Mouse (Mus musculus) thymus, adult 18-20 months (tissue): ENCODE measurements around the gene Gm10570.

Experiments used
- DNase-seq, 2 experiments: peaks; one replicate each; pipeline ENCODE4 v3.0.0; 2022; ENCODE audit warnings: mixed read lengths in 2 of 2

Gm10570 gene

DNA sequence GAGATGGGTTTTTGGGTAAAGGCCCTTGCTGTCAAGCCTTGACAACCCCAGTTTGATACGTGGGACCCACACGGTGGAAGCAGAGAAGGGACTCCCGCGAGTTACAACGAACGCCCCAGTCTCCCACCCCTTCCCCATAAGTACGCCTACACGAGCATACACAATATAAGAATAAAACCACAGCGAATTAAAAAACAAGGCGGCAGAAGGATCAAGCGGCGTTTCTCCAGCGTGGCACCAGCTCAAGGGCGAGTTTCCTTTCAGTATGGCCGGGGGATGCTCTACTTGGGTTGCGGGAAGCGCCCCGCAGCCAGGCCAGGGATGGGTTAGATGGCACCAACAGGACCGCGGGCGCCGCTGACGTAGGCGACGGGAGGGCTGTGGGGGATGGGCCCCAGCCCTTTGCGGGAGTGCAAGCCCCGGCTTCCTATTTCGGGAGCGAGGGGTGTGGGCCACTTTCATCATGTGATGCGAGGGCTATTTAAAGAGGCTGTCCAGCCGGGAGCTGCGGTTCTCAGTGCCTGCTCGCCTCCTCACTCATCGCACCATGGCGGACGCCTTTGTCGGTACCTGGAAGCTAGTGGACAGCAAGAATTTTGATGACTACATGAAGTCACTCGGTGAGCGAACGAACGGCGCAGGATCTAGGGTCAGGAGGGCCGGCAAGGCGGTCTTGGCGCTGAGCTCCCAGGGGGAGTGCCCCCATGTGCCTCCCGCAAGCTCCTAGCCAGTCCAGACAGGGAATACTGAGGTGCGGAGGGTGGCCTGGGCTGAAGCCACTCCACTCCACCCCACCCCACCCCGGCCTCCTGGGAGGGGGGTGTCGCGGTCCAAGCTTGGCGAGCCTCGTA, at the start of gene Gm10570, which contains the start of gene Fabp3:
Gene Gm10570, minus strand, starts transcription at position 444 of the 851 bp plus-strand sequence.
Gene Fabp3, plus strand, starts transcription at position 365 of the 851 bp plus-strand sequence.
- no peak for DNase-seq

GRCm38 (mm10) chr4:130357946-130358345, 49.5 kb upstream of the Gm10570 start:
- DNase-seq: no peak

DNA sequence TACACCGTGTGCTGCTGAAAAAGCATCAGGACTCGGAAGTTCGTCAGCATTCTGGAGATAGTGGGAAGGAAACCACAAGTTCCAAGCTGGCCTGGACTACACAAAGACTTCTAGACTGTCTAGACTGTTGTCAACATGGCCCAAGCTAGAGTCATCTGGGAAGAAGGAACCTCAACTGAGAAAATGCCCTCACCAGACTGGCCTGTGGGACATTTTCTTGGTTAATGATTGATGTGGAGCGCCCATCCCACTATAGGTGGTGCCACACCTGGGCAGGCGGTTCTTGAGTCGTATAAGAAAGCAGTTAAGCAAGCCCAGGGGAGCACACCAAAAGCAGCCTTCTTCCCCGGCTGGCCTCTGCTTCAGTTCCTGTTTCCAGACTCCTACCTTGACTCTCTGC, 44.1 kb upstream of the Gm10570 start:
- DNase-seq: no peak

- DNase-seq: no peak
These were observed 42.4 kb upstream of the Gm10570 start for GRCm38 (mm10) chr4:130350690-130351422.

- DNase-seq: no peak
These were observed 41.2 kb upstream of the Gm10570 start for GRCm38 (mm10) chr4:130349666-130350065.

DNA sequence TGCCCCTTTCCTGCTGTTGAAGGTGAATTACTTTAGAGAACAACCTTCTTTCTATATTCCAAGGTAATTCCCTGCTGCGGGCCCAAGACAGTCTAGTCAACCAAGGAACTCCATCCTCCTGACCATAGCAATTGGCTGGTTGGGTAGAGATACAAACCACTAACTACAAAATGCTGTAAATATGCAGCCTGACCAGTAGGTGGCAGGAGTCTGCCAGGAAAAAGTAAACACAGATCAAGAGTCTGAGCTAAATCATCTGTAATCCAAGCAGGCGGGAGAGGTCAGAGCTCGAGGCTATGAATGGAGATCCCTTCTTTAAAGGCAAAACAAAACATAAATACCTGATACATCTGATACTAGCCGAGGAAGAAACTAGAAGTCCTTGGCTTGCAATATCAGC, 33.2 kb upstream of the Gm10570 start:
- DNase-seq: peak; percentile 4 to 8

DNA sequence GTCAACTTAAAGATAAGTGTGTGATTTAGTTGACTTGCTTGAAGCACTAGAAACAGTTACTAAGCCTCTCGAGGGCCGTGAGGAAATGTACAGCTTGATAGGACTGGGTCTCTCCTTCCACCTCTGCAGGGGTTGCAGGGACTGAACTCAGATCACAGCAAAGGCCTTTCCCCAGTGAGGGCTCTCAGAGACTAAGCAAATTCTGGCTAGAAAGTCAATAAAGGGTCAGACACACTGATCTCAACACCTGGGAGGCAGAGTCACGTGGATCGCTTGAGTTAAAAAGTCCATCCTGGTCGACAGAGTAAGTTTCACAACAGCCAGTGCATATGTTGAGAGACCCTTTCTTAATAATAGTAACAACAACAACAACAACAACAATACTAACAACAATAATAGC, 27.4 kb upstream of the Gm10570 start:
- no peak for DNase-seq

DNA sequence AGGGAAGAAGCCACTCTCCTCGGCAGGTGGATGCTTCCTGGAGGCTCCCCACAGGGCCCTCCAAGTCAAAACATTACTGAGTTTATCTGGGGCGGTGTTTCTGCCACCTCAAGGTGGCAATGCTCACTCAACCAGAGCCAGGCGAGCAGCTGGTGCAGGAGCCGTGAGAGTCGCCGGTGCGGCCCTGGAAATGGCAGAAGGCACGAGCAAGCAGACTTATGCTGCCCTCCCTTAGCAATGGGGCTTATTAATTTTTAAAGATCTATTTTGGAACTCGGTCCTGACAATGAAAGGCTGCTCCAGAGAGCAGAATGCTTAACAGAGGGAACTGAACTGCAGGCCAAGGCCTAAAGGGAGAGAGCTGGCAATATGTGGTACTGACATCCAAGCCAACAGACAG, 18.9 kb upstream of the Gm10570 start:
- DNase-seq: no peak

GRCm38 (mm10) chr4:130325446-130325845, 17.0 kb upstream of the Gm10570 start:
- no peak for DNase-seq

DNA sequence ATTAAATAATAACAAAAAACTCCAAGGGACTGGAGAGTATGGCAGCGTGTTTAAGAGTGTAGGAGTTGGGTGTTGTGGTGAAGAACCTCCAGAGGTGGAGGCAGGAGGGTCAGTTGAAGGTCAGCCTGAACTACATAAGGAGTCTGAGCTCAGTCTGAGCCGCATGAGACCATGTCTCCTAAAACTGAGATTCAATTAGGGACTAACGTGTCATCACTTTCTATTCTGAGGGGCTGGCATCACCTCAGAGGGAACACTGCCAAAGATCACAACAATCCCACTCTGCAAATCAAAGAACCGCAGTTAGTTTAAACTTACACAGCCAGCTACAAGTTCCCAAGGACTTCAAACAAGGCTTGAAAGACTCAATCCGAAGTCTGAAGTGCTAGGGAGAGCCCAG, 15.1 kb upstream of the Gm10570 start:
- DNase-seq: no peak

DNA sequence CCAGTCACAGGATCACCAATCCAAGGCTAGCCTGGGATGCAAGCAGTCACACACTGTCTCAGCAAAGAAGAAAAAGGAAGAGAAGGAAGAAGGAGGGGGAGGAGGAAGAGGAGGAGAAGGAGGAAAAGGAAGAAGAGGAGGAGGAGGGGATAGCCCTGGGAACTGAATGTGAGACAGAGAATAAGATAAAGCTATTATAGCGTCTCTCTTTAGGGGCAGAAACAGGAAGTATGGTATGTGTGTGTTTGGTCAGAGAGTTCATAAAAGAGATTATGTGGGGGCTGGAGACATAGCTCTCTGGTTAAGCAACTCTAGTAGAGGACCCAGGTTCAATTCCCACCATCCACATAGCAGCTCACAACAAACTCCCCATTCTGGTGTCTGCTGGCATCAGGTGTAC, 14.7 kb upstream of the Gm10570 start:
- DNase-seq: no peak

DNA sequence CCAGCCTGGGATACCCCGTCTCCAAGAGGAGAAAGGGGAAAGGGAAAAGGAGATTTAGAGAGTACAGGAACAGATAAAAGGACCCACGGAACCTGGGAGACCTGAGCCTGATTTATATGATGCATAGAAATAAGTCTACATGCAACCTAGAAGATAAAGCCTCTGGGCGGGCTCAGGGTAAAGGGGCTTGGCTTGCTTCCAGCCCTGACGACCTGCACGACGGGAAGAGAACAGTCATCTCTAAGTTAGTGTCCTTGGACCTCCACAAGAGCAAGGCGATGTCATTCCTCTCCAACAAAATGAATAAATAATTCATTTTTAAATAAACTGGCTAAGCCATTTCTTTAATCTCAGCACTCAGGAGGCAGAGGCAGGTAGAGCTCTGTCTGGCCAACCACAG, 14.1 kb upstream of the Gm10570 start:
- no peak for DNase-seq

DNA sequence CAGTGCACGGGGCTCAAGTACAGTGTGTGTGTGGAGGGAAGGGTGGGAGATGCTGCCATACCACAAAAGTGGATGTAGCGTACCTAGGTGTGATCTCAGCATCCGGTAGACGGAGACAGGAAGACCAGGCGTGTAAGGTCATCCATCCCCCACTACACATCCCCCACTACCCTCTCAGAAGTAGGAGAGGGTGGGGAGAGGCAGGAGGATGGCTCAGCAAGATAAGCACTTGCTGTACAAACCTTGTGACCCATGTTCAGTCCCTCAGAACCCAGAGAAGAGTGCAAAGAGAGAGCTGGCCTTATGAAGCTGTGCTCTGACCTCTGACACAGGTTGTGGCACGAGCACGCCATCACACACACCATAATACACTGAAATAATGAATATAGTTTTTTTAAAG, 13.2 kb upstream of the Gm10570 start:
- no peak for DNase-seq

DNA sequence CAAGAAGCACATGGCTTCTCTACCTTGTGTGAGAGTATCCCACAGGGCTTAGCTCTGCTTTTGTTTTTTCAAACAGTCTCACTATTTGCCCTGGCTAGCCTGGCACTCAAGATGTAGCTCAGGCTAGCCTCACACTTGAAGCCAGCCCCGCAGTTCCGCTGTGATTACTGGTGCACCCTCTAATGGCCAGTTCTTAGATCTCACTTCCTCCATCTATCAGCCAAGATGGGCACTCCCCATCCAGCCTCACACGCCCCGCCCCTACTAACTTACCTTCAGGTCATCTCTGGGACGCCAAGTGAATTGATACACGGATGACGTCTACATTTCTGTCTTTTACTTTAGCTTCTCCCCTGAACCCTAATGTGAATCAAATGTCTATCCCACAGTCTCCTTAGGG, 11.1 kb upstream of the Gm10570 start:
- DNase-seq: no peak

- DNase-seq: no peak
These were observed 9.6 kb upstream of the Gm10570 start for GRCm38 (mm10) chr4:130318122-130318521.

GRCm38 (mm10) chr4:130316691-130317090, 8.2 kb upstream of the Gm10570 start:
- no peak for DNase-seq

GRCm38 (mm10) chr4:130315771-130316527, 7.5 kb upstream of the Gm10570 start:
- DNase-seq: no peak

- no peak for DNase-seq
These were observed 5.1 kb upstream of the Gm10570 start for GRCm38 (mm10) chr4:130313552-130313951.

DNA sequence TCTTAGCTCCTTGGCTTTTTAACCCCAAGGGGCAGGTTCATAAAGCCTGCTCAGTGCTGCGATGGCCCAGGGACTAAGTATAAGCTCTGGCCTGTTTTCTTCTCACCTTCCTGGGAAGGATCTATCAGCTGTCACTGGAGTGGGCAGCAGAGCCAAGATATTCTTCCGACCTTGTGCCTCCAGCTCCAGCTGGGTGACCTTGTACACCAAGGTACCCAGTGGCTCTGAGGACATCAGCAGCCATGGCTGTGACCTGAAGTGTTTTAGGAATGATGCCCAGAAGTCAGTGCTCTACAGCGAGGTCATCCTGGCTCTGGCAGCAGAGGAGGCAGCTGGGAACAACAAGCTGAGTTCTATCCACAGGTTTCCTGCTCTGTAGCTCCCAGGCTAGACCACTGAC, 4.1 kb upstream of the Gm10570 start:
- no peak for DNase-seq

GRCm38 (mm10) chr4:130309254-130309653, 780 bp upstream of the Gm10570 start:
- no peak for DNase-seq

- no peak for DNase-seq
These were observed 633 bp downstream of the Gm10570 start for GRCm38 (mm10) chr4:130307851-130308230.

GRCm38 (mm10) chr4:130306796-130307630, 1.5 kb downstream of the Gm10570 start:
- DNase-seq: no peak
